Mouse (Mus musculus): ENCODE data around the gene Patj. TPM values are rescaled to one million over a fixed set of nuclear protein-coding genes. Genes with fewer than 3 reads are reported as not detected.
"Not testable (repeated sequence)": the region's sequence is repeated elsewhere in the genome, so short reads cannot be mapped to it uniquely, and the experiment has no call there.

Gene Patj
- polyA plus RNA-seq, 1 experiment from 2014 or later = 27.7 TPM

DNA sequence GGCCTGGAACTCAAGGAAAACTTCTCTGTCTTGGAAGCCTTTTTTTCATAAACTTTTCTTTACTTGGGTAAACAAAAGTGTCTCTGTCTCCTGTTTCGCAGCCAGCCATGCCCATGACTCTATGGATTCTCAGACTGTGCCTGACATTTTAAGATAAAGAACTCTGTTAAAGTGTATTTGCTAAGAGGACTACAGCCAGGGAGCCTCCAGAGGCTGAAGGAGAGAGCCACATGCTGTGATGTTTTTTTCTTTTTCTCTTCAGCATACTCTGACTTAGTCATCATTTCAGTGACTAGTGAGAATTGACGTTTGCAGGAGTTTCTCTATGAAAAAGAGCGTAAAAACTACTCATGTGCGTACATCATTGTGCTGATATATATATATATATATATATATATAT lies 7.9 kb downstream of the Patj start:
- POLR2A ChIA-PET = no interaction called here
- CTCF ChIA-PET = no interaction called here
- ATAC-seq = no peak
- no peak for DNase-seq (ENCODE audit: low read depth, low spot score)
- no peaks in the 10 kb centered on the region for H3K27me3 ChIP-seq
- TF ChIP-seq CTCF (IDR thresholded peaks at IDR 0.05) = no peak
- in situ Hi-C loops (cut with MboI; ENCODE audit: low pct_unique_long_range_greater_than_20kb) = no loop called here

- no peak for TF ChIP-seq CTCF (IDR thresholded peaks at IDR 0.05)
- no peak for ATAC-seq
- ChIA-PET CTCF (interaction anchor here (1.2 kb wide), 1 partner anchor 13 kb away, joined by 3 read pairs; no protein-coding TSS in a partner anchor), POLR2A (no interaction called here)
- DNase-seq (ENCODE audit: low read depth, low spot score) = no peak
- no peaks in the 10 kb centered on the region for H3K27me3 ChIP-seq
- in situ Hi-C loops (cut with MboI; ENCODE audit: low pct_unique_long_range_greater_than_20kb) = no loop called here
These were observed 8.8 kb downstream of the Patj start for GRCm38 (mm10) chr4:98404412-98404811.

GRCm38 (mm10) chr4:98408455-98408854 lies 12.9 kb downstream of the Patj start:
- in situ Hi-C loops (cut with MboI; ENCODE audit: low pct_unique_long_range_greater_than_20kb) = no loop called here
- ChIA-PET POLR2A (no interaction called here), CTCF (no interaction called here)
- no peak for ATAC-seq
- no peaks in the 10 kb centered on the region for H3K27me3 ChIP-seq
- no peak for DNase-seq (ENCODE audit: low read depth, low spot score)
- TF ChIP-seq CTCF (IDR thresholded peaks at IDR 0.05) = no peak

DNA sequence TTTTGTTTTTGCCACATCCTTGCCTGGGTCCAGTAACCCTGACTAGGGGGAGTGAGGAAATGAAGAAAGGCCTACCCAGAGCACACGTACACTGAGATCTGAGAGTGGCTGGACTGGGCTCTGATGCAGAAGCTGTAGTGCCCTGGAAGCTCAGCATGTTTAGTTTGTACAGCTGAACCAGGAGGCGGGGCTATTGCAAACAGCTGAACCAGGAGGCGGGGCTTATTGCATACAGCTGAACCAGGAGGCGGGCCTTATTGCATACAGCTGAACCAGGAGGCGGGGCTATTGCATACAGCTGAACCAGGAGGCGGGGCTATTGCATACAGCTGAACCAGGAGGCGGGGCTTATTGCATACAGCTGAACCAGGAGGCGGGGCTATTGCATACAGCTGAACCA lies 19.6 kb downstream of the Patj start:
- CTCF ChIA-PET = interaction anchor here (0.9 to 1.0 kb wide), 2 partner anchors 10 to 14 kb away, joined by 3 read pairs; no protein-coding TSS in a partner anchor
- ATAC-seq; H3K27me3 ChIP-seq; DNase-seq (ENCODE audit: low read depth, low spot score); POLR2A ChIA-PET; in situ Hi-C loops (cut with MboI; ENCODE audit: low pct_unique_long_range_greater_than_20kb): not testable (repeated sequence)

DNA sequence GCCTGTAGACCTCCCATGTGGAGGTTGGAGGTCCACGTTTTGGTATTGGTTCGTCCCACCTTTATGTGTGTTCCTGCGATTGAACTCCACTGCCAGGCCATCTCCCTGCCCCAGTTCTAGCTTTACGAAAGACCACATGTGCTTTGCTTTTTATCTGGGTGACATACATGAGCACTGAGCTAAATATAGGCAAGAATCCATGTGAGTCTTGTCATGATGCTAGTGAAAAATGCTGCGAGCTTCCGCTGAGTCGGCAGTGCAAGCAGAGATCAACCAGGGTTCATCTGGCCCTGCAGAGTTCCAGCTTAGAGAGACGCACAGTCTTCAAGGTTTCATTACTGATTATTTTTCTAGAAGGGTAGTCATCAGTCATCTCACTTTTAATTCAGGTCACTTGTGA lies 32.8 kb downstream of the Patj start:
- ChIA-PET POLR2A (interaction anchor here (0.6 kb wide), 1 partner anchor 187 kb away, joined by 5 read pairs; no protein-coding TSS in a partner anchor), CTCF (interaction anchor here (0.9 kb wide), 1 partner anchor 11 kb away, joined by 3 read pairs; no protein-coding TSS in a partner anchor)
- ATAC-seq (no peak), DNase-seq (ENCODE audit: low read depth, low spot score) (no peak)
- no peak for TF ChIP-seq CTCF (IDR thresholded peaks at IDR 0.05)
- in situ Hi-C loops (cut with MboI; ENCODE audit: low pct_unique_long_range_greater_than_20kb) = no loop called here
- no peaks in the 10 kb centered on the region for H3K27me3 ChIP-seq

GRCm38 (mm10) chr4:98435641-98436457 lies 40.3 kb downstream of the Patj start:
- DNase-seq (ENCODE audit: low read depth, low spot score) (no peak), ATAC-seq (no peak)
- in situ Hi-C loops (cut with MboI; ENCODE audit: low pct_unique_long_range_greater_than_20kb) = no loop called here
- CTCF ChIA-PET = no interaction called here
- H3K27me3 ChIP-seq = no peaks in the 10 kb centered on the region
- POLR2A ChIA-PET = no interaction called here
- no peak for TF ChIP-seq CTCF (IDR thresholded peaks at IDR 0.05)

GRCm38 (mm10) chr4:98436664-98437363 lies 41.2 kb downstream of the Patj start:
- ATAC-seq (no peak), DNase-seq (ENCODE audit: low read depth, low spot score) (no peak)
- ChIA-PET CTCF (no interaction called here), POLR2A (interaction anchor here (0.8 kb wide), 1 partner anchor 132 kb away, joined by 3 read pairs; no protein-coding TSS in a partner anchor)
- in situ Hi-C loops (cut with MboI; ENCODE audit: low pct_unique_long_range_greater_than_20kb) = no loop called here
- TF ChIP-seq CTCF (IDR thresholded peaks at IDR 0.05) = no peak
- H3K27me3 ChIP-seq = no peaks in the 10 kb centered on the region

DNA sequence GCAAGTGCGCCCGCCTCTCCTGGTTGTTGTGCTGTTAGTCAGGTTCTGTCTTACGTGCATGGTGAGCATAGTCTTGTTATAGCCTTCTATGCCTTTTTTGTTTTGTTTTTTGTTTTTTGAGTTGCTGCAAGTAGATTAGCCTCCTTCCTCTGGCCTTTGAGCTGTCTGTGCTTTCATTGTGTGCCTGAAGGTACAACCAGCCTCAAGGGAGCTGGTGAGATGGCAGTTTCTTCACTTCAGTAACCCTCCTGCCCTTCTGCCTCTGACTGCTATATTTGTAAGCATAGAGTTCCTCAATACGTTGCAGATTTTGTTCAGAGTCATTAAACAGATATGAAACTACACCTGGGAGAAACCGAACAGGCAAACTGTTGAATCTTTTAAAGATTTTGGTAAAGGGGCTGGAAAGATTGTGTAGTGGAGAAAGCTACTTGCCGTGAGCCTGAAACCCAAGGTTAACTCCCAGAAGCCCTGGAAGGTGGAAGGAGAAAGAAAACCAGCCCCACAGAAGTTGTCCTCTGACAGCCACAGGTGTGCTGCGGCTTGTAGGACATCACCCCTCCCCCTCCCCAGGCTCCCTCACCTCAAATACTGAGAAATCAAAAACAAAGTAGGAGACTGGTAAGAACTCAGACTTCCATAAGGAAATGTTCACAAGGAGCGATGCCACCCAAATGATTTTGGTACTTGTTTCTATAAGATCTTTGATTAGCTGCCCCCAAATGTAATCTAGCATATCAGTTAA lies 43.8 kb downstream of the Patj start:
- no peak for TF ChIP-seq CTCF (IDR thresholded peaks at IDR 0.05)
- DNase-seq (ENCODE audit: low read depth, low spot score) (no peak), ATAC-seq (no peak)
- POLR2A ChIA-PET = no interaction called here
- in situ Hi-C loops (cut with MboI; ENCODE audit: low pct_unique_long_range_greater_than_20kb) = no loop called here
- CTCF ChIA-PET = interaction anchor here (1.3 kb wide), 2 partner anchors 11 kb away, joined by 3 to 5 read pairs; no protein-coding TSS in a partner anchor
- no peaks in the 10 kb centered on the region for H3K27me3 ChIP-seq

DNA sequence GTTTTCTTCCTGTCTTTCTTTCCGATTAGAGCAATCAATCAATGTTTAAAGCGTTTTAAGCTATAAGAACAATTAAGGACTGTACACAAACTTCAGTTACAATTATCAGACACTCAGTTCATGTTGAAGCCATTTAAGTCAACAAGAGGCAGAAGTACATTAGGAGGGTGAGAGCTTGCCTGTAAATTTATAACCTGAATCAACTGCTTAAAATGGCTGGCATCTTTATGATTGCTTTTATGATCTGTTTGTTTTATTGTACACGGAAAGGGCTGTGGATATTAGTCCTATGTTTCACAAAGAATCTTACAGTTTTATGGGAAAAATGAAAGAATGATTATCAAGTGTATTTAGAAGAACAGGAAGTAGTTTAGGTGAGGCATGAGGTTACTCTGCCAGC lies 45.7 kb downstream of the Patj start:
- CTCF ChIA-PET = interaction anchor here (0.8 to 0.9 kb wide), 2 partner anchors 9 kb away, joined by 3 read pairs; no protein-coding TSS in a partner anchor
- in situ Hi-C loops (cut with MboI; ENCODE audit: low pct_unique_long_range_greater_than_20kb) = no loop called here
- TF ChIP-seq CTCF (IDR thresholded peaks at IDR 0.05) = no peak
- no peaks in the 10 kb centered on the region for H3K27me3 ChIP-seq
- no peak for ATAC-seq
- POLR2A ChIA-PET = no interaction called here
- no peak for DNase-seq (ENCODE audit: low read depth, low spot score)

GRCm38 (mm10) chr4:98444437-98445139 lies 49.0 kb downstream of the Patj start:
- DNase-seq (ENCODE audit: low read depth, low spot score) (no peak), ATAC-seq (no peak)
- ChIA-PET POLR2A (no interaction called here), CTCF (interaction anchor here (0.6 kb wide), 1 partner anchor 257 kb away, joined by 3 read pairs; no protein-coding TSS in a partner anchor)
- TF ChIP-seq CTCF (IDR thresholded peaks at IDR 0.05) = peak; percentile 18
- in situ Hi-C loops (cut with MboI; ENCODE audit: low pct_unique_long_range_greater_than_20kb) = no loop called here
- H3K27me3 ChIP-seq = no peaks in the 10 kb centered on the region

Data from Patski (cell line).